Mouse (Mus musculus) CH12.LX (cell line): ENCODE measurements around the gene Cyb5rl.

Source experiments
- CTCF ChIP-seq, 2 experiments: IDR thresholded peaks in 1 of 2; conservative IDR thresholded peaks in 1 of 2; 2 replicates each; pipeline ENCODE4 v1.5.1; 2011 to 2012; ENCODE audit warnings: low read depth in 2 of 2, low read length in 2 of 2, improper control_type of control experiment in 1 of 2, inconsistent platforms in 1 of 2, mild to moderate bottlenecking in 1 of 2, moderate library complexity in 1 of 2
- E2F4 ChIP-seq: IDR thresholded peaks from 2 replicates; pipeline ENCODE4 v1.6.1; 2011; ENCODE audit warnings: low read depth, low read length, improper control_type of control experiment; ENCODE audit not compliant: insufficient replicate concordance
- EP300 ChIP-seq: IDR thresholded peaks from 2 replicates; pipeline ENCODE4 v1.6.1; 2011; ENCODE audit warnings: low read length, improper control_type of control experiment
- ETS1 ChIP-seq: conservative IDR thresholded peaks from 2 replicates; pipeline ENCODE4 v1.6.1; 2012; ENCODE audit warnings: low read depth, mild to moderate bottlenecking, inconsistent platforms, low read length, improper control_type of control experiment, moderate library complexity
- GABPA ChIP-seq: IDR thresholded peaks from 2 replicates; pipeline ENCODE4 v1.6.1; 2012; ENCODE audit warnings: low read depth, low read length, improper control_type of control experiment, inconsistent platforms; ENCODE audit not compliant: insufficient replicate concordance
- HCFC1 ChIP-seq: IDR thresholded peaks from 2 replicates; pipeline ENCODE4 v1.6.1; 2012; ENCODE audit warnings: low read depth, mild to moderate bottlenecking, inconsistent platforms, low read length, improper control_type of control experiment
- IRF4 ChIP-seq: IDR thresholded peaks from 2 replicates; pipeline ENCODE4 v1.6.1; 2014; ENCODE audit warnings: low read depth, mild to moderate bottlenecking, inconsistent platforms, low read length, improper control_type of control experiment
- MAX ChIP-seq: IDR thresholded peaks from 2 replicates; pipeline ENCODE4 v1.6.1; 2011; ENCODE audit warnings: low read length, improper control_type of control experiment
- NRF1 ChIP-seq: IDR thresholded peaks from 2 replicates; pipeline ENCODE4 v1.6.1; 2014; ENCODE audit warnings: low read depth, mild to moderate bottlenecking, inconsistent platforms, low read length, improper control_type of control experiment, moderate library complexity
- POLR2A ChIP-seq: IDR thresholded peaks from 2 replicates; pipeline ENCODE4 v1.6.1; 2011; ENCODE audit warnings: low read depth, mild to moderate bottlenecking, improper control_type of control experiment, low read length
- RAD21 ChIP-seq: IDR thresholded peaks from 2 replicates; pipeline ENCODE4 v1.6.1; 2011; ENCODE audit warnings: low read depth, mild to moderate bottlenecking, low read length, improper control_type of control experiment, moderate library complexity
- ZMIZ1 ChIP-seq: IDR thresholded peaks from 2 replicates; pipeline ENCODE4 v1.6.1; 2012; ENCODE audit warnings: low read depth, mild to moderate bottlenecking, inconsistent platforms, low read length, improper control_type of control experiment
- ZNF384 ChIP-seq: IDR thresholded peaks from 2 replicates; pipeline ENCODE4 v1.6.1; 2012; ENCODE audit warnings: low read depth, low read length, improper control_type of control experiment, inconsistent platforms

- TF ChIP-seq CTCF (conservative IDR thresholded peaks at IDR 0.05 in 1 of 2, IDR thresholded peaks at IDR 0.05 in 1 of 2; ENCODE audit: low read depth in 2 of 2, low read length in 2 of 2) (no peak), EP300 (no peak), ETS1 (no peak), E2F4 (no peak), ZMIZ1 (no peak), POLR2A (no peak), ZNF384 (no peak), HCFC1 (no peak), RAD21 (no peak), GABPA (no peak), MAX (no peak), NRF1 (no peak), IRF4 (no peak)
Observed at GRCm38 (mm10) chr4:107035689-107036088, 31.1 kb upstream of the Cyb5rl start.
